Mouse (Mus musculus) heart, adult 2 months (tissue): ENCODE data around the gene Slfn3. TPM values are rescaled to one million over a fixed set of nuclear protein-coding genes. Genes with fewer than 3 reads are reported as not detected.
A peak's percentile ranks its signal among the peaks of the same experiment; 100 is the strongest.

ENCODE experiments used
- DNase-seq, 2 experiments: peaks; one replicate each; pipeline ENCODE4 v3.0.0; 2021
- H3K27ac ChIP-seq: fragments of 200-600 bp; 2 replicates; pipeline ENCODE4 v1.8.1; 2022
- H3K27me3 ChIP-seq: fragments of 200-500 bp; 2 replicates; pipeline ENCODE4 v1.6.1; 2012; ENCODE audit warnings: mild to moderate bottlenecking, low read length, inconsistent platforms, mixed read lengths; ENCODE audit not compliant: control insufficient read depth, insufficient read depth
- H3K36me3 ChIP-seq: fragments of 200-500 bp; 2 replicates; pipeline ENCODE4 v1.6.1; 2012; ENCODE audit warnings: low read length, inconsistent platforms; ENCODE audit not compliant: control insufficient read depth, insufficient read depth
- H3K4me1 ChIP-seq: fragments of 200-500 bp; 2 replicates; pipeline ENCODE4 v1.6.1; 2011; ENCODE audit warnings: low read length; ENCODE audit not compliant: control insufficient read depth, insufficient read depth
- H3K4me3 ChIP-seq: fragments of 200-600 bp; 2 replicates; pipeline ENCODE4 v1.8.1; 2022
- H3K79me2 ChIP-seq: fragments of 200-500 bp; replicated peaks from 2 replicates; pipeline ENCODE4 v1.6.1; 2012; ENCODE audit warnings: mild to moderate bottlenecking, inconsistent platforms, low read length, moderate library complexity, mixed read lengths; ENCODE audit not compliant: control insufficient read depth, insufficient read depth
- H3K9ac ChIP-seq: fragments of 200-500 bp; 2 replicates; pipeline ENCODE4 v1.6.1; 2012; ENCODE audit warnings: low read depth, mild to moderate bottlenecking, control low read depth, inconsistent platforms, low read length, mixed read lengths
- CTCF ChIP-seq: fragments of 200-600 bp; IDR thresholded peaks from 2 replicates; pipeline ENCODE4 v1.8.1; 2022; ENCODE audit warnings: antibody characterized with exemption, mild to moderate bottlenecking, moderate library complexity
- EP300 ChIP-seq: fragments of 200-500 bp; IDR thresholded peaks from 2 replicates; pipeline ENCODE4 v1.6.1; 2011; ENCODE audit warnings: low read depth, low read length, control low read depth; ENCODE audit not compliant: insufficient read depth
- POLR2A ChIP-seq: fragments of 200-500 bp; IDR thresholded peaks from 2 replicates; pipeline ENCODE4 v1.6.1; 2011; ENCODE audit warnings: mild to moderate bottlenecking, low read depth, low read length, control low read depth; ENCODE audit not compliant: insufficient read depth
- WGBS: fragments of 180-500 bp; shearing (Covaris S2); methylation state at CpG from one replicate; pipeline ENCODE4 v1.1.7; 2018; 5-methylcytosine and 5-hydroxymethylcytosine counted together
- intact Hi-C: fragments of 180-260 bp; cut with DNase I; formaldehyde crosslinking; loops from one replicate; pipeline ENCODE4 v1.15.1; 2025
- polyA plus RNA-seq: library from polyadenylated mRNA; depleted of rRNA; stranded (reverse); fragments of >200 nt; gene quantifications from 2 replicates; pipeline ENCODE4 v1.2.3, GENCODE M21; 2012; rRNA removed
- total RNA-seq, 2 experiments: library from RNA; stranded (reverse); gene quantifications; 2 replicates each; pipeline ENCODE4 v1.2.3; 2021

Gene Slfn3
- total and polyA plus RNA-seq, 3 experiments: 0.72 to 3.5 (median 2.0) TPM

GRCm38 (mm10) chr11:83262673-83263072 is 71.5 kb downstream of the Slfn3 start:
- Histone ChIP-seq H3K27me3 (no peaks in the 10 kb centered on the region), H3K27ac (no peak overlapping the region), H3K4me1 (no peaks in the 10 kb centered on the region), H3K79me2 (no peaks in the 10 kb centered on the region), H3K4me3 (no peak overlapping the region), H3K9ac (no peak overlapping the region), H3K36me3 (no peaks in the 10 kb centered on the region)
- intact Hi-C loops: no loop called here
- TF ChIP-seq POLR2A: no peak
- TF ChIP-seq CTCF: no peak
- no peak for TF ChIP-seq EP300
- DNase-seq: no peak
- WGBS: 100% methylated on average over 1 of the region's 1 CpGs

GRCm38 (mm10) chr11:83263146-83263545 is 72.0 kb downstream of the Slfn3 start:
- Histone ChIP-seq H3K27ac (no peak overlapping the region), H3K36me3 (no peaks in the 10 kb centered on the region), H3K9ac (no peak overlapping the region), H3K79me2 (no peaks in the 10 kb centered on the region), H3K4me3 (no peak overlapping the region), H3K4me1 (no peaks in the 10 kb centered on the region), H3K27me3 (no peaks in the 10 kb centered on the region)
- intact Hi-C loops: no loop called here
- peak; percentile 61 for TF ChIP-seq CTCF
- no peak for TF ChIP-seq POLR2A
- 62% methylated on average over 3 of the region's 3 CpGs for WGBS
- DNase-seq: no peak

Other genes starting within 250 kb of the Slfn3 start
- 10 to 100 TPM; 54.1 to 59.2 TPM for gene Slfn5, start 240.0 kb upstream of the Slfn3 start, total RNA-seq
- gene Slfn5, start 240.0 kb upstream of the Slfn3 start, polyA plus RNA-seq: 17.9 and 41.8 TPM in 2 replicates
- under 1 TPM; 0.82 to 0.99 TPM for gene Slfn9, start 199.5 kb upstream of the Slfn3 start, total RNA-seq
- gene Slfn9, start 199.5 kb upstream of the Slfn3 start, polyA plus RNA-seq: 0.20 and 0.53 TPM in 2 replicates
- under 1 TPM; 0.47 to 0.91 TPM for gene Slfn8, start 170.5 kb upstream of the Slfn3 start, total RNA-seq
- 0.51 and 0.82 TPM in 2 replicates for gene Slfn8, start 170.5 kb upstream of the Slfn3 start, polyA plus RNA-seq
- gene Slfn2, start 126.2 kb upstream of the Slfn3 start, total RNA-seq: 1 to 10 TPM; 3.4 to 4.3 TPM
- 3.8 and 4.8 TPM in 2 replicates for gene Slfn2, start 126.2 kb upstream of the Slfn3 start, polyA plus RNA-seq
- under 1 TPM in 1 of 2 experiments, not detected in 1; 0.32 TPM for gene Slfn1, start 74.5 kb upstream of the Slfn3 start, total RNA-seq
- 0.50 and 0.84 TPM in 2 replicates for gene Slfn1, start 74.5 kb upstream of the Slfn3 start, polyA plus RNA-seq
- under 1 TPM; 0.14 to 0.18 TPM for gene Slfn4, start 16.1 kb upstream of the Slfn3 start, total RNA-seq
- gene Slfn4, start 16.1 kb upstream of the Slfn3 start, polyA plus RNA-seq: 0.15 and 0.37 TPM in 2 replicates
- under 1 TPM in 1 of 2 experiments, not detected in 1; 0.14 TPM for gene Slfn14, start 95.4 kb downstream of the Slfn3 start, total RNA-seq
- not detected in 2 replicates for gene Slfn14, start 95.4 kb downstream of the Slfn3 start, polyA plus RNA-seq
- 10 to 100 TPM; 42.2 to 43.6 TPM for gene Ap2b1, start 107.7 kb downstream of the Slfn3 start, total RNA-seq
- gene Ap2b1, start 107.7 kb downstream of the Slfn3 start, polyA plus RNA-seq: 16.3 and 27.8 TPM in 2 replicates
- 10 to 100 TPM in 1 of 2 experiments, 1 to 10 TPM in 1; 8.7 to 13.5 TPM for gene Pex12, start 111.3 kb downstream of the Slfn3 start, total RNA-seq
- gene Pex12, start 111.3 kb downstream of the Slfn3 start, polyA plus RNA-seq: 7.2 and 8.6 TPM in 2 replicates
- gene Rasl10b, start 217.8 kb downstream of the Slfn3 start, total RNA-seq: 10 to 100 TPM; 61.9 to 77.8 TPM
- gene Rasl10b, start 217.8 kb downstream of the Slfn3 start, polyA plus RNA-seq: 70.8 and 71.6 TPM in 2 replicates
- gene Gas2l2, start 238.1 kb downstream of the Slfn3 start, total RNA-seq: not detected
- gene Gas2l2, start 238.1 kb downstream of the Slfn3 start, polyA plus RNA-seq: 0.10 TPM in 1 of 2 replicates, not detected in the other
- gene 1700020L24Rik, start 246.3 kb downstream of the Slfn3 start, total RNA-seq: not detected
- gene 1700020L24Rik, start 246.3 kb downstream of the Slfn3 start, polyA plus RNA-seq: 0.27 TPM in 1 of 2 replicates, not detected in the other